Mouse (Mus musculus) adrenal gland, postnatal 4 days (tissue): ENCODE results near the gene Gpn1. TPM values are rescaled to one million over a fixed set of nuclear protein-coding genes. Genes with fewer than 3 reads are reported as not detected.

Experiments
- DNase-seq, 2 experiments: peaks; one replicate each; pipeline ENCODE4 v3.0.0; 2021 to 2022; ENCODE audit warnings: low spot score in 2 of 2, mixed read lengths in 2 of 2
- total RNA-seq, 2 experiments: library from RNA; stranded (reverse); gene quantifications; 2 replicates each; pipeline ENCODE4 v1.2.3; 2021

The Gpn1 gene
- total RNA-seq, 2 experiments from 2014 or later: 28.0 to 28.7 TPM

DNA sequence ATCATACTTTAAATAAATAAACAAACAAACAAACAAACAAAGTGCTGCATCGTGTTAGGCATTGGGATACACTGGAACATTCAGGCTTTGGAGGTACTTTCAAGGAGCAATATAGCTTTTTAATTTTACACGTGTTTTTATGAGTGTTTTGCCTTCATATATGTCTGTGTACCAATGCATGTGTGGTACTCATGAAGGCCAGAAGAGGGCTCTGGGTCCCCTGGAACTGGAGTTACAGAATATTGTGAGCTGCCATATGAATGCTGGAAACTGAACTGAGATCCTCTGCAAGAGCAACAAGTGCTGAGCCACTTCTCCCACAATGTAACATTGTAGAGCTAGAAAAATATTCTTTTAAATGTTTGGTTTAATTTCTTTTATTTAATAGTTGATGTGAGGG is 40.7 kb downstream of the Gpn1 start:
- no peak for DNase-seq

DNA sequence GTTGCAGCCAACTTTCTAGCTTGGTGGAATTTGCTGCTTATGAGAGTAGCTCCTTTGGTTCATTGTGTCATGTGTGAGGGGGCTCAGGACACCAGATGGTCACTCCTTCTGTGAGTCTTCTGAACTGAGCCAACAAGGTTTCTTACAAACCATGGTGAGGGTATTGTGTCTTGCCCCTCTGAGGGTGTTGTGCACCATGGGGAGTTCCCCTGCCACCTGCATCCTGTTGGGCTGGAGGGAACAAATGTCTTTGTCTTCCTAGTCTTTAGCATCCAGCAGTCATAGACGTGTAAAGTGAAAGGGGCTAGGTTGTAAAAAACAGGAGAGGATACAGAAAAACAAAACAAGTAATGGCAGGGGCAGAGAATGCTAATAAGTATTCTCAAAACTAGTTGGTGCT is 64.9 kb downstream of the Gpn1 start:
- no peak for DNase-seq

GRCm38 (mm10) chr5:31560352-31560751 is 65.8 kb downstream of the Gpn1 start:
- DNase-seq: no peak

GRCm38 (mm10) chr5:31562036-31562666 is 67.6 kb downstream of the Gpn1 start:
- DNase-seq: no peak

Other genes starting within 250 kb of the Gpn1 start
- gene Krtcap3, start 243.1 kb upstream of the Gpn1 start, total RNA-seq: 1 to 10 TPM; 5.7 to 9.1 TPM
- 10 to 100 TPM; 40.8 to 44.9 TPM for gene Ift172, start 203.6 kb upstream of the Gpn1 start, total RNA-seq
- gene Fndc4, start 198.7 kb upstream of the Gpn1 start, total RNA-seq: 10 to 100 TPM; 12.8 to 18.3 TPM
- gene Gckr, start 197.3 kb upstream of the Gpn1 start, total RNA-seq: 10 to 100 TPM in 1 of 2 experiments, under 1 TPM in 1; 0.39 to 17.9 TPM
- gene Zfp512, start 42.3 kb upstream of the Gpn1 start, total RNA-seq: 10 to 100 TPM; 34.2 to 34.8 TPM
- under 1 TPM; 0.50 to 0.62 TPM for gene 4930548H24Rik, start 9.0 kb upstream of the Gpn1 start, total RNA-seq
- gene Slc4a1ap, start 32.3 kb downstream of the Gpn1 start, total RNA-seq: 10 to 100 TPM; 34.7 to 39.1 TPM
- gene Supt7l, start 33.1 kb downstream of the Gpn1 start, total RNA-seq: 10 to 100 TPM; 26.6 to 27.6 TPM
- 100 to 1,000 TPM; 262 to 270 TPM for gene Mrpl33, start 102.2 kb downstream of the Gpn1 start, total RNA-seq
- 10 to 100 TPM in 1 of 2 experiments, 1 to 10 TPM in 1; 9.8 to 12.6 TPM for gene Rbks, start 202.9 kb downstream of the Gpn1 start, total RNA-seq
- gene Babam2, start 202.9 kb downstream of the Gpn1 start, total RNA-seq: 100 to 1,000 TPM in 1 of 2 experiments, 10 to 100 TPM in 1; 99.6 to 107 TPM